Mouse (Mus musculus): ENCODE data around the gene Cd19.

GRCm38 (mm10) chr7:126440134-126440533 lies 25.4 kb upstream of the Cd19 start:
- TF ChIP-seq RCOR1 (IDR thresholded peaks at IDR 0.05; ENCODE audit: low read depth, low read length) (no peak), USF2 (IDR thresholded peaks at IDR 0.05; ENCODE audit: borderline replicate concordance in 1 of 2, insufficient read depth in 1 of 2, low read depth in 1 of 2, low read length in 2 of 2) (no peak), ZMIZ1 (IDR thresholded peaks at IDR 0.05; ENCODE audit: low read depth, low read length) (no peak), POLR2A (IDR thresholded peaks at IDR 0.05; ENCODE audit: control insufficient read depth in 1 of 2, insufficient read depth in 1 of 2, low read depth in 1 of 2, low read length in 2 of 2, poor library complexity in 1 of 2) (no peak), POLR2AphosphoS2 (IDR thresholded peaks at IDR 0.05; ENCODE audit: low read length) (no peak), NELFE (IDR thresholded peaks at IDR 0.05; ENCODE audit: low read depth, low read length) (no peak), KAT2A (conservative IDR thresholded peaks at IDR 0.05; ENCODE audit: low read depth, low read length) (no peak), MAX (IDR thresholded peaks at IDR 0.05; ENCODE audit: low read length) (no peak), EP300 (IDR thresholded peaks at IDR 0.05; ENCODE audit: low read depth in 1 of 2, low read length in 2 of 2) (no peak), ZKSCAN1 (IDR thresholded peaks at IDR 0.05; ENCODE audit: low read depth, low read length) (no peak), ZC3H11A (IDR thresholded peaks at IDR 0.05; ENCODE audit: low read depth, low read length) (no peak), CTCF (IDR thresholded peaks at IDR 0.05 in 2 of 3, conservative IDR thresholded peaks at IDR 0.05 in 1 of 3; ENCODE audit: control insufficient read depth in 1 of 3, insufficient read depth in 1 of 3, low read depth in 2 of 3, low read length in 3 of 3, poor library complexity in 1 of 3, severe bottlenecking in 1 of 3) (no peak)
